Mouse (Mus musculus): ENCODE data around the gene Olfr1303. TPM values are rescaled to one million over a fixed set of nuclear protein-coding genes. Genes with fewer than 3 reads are reported as not detected.

The Olfr1303 gene
- polyA plus RNA-seq (2016; fragmentation: Nextera tagmentation; extraction: Ambion mirVana) = not detected in 2 replicates

- H3K4me1 ChIP-seq (replicated peaks) = no peaks in the 10 kb centered on the region
- H3K27me3 ChIP-seq (ENCODE audit: insufficient read depth, poor library complexity, severe bottlenecking) = no peaks in the 10 kb centered on the region
- no peaks in the 10 kb centered on the region for H3K9me3 ChIP-seq
- H3K4me3 ChIP-seq = no peak within 1 kb of the TSS
- no peak within 1 kb of the TSS for H3K27ac ChIP-seq
- DNase-seq (ENCODE audit: low spot score) = no peak
- 86% methylated on average over 2 of the region's 2 CpGs for WGBS
- H3K36me3 ChIP-seq = no peaks in the 10 kb centered on the region
Observed at GRCm38 (mm10) chr2:111820240-111820639, at the start of gene Olfr1303. Olfr1303 (minus strand) TSS chr2:111820340.

GRCm38 (mm10) chr2:111812936-111813335 is 7.2 kb downstream of the Olfr1303 start:
- no peaks in the 10 kb centered on the region for H3K36me3 ChIP-seq
- no peaks in the 10 kb centered on the region for H3K9me3 ChIP-seq
- H3K27ac ChIP-seq = no peak overlapping the region
- no peak overlapping the region for H3K4me3 ChIP-seq
- no peaks in the 10 kb centered on the region for H3K4me1 ChIP-seq (replicated peaks)
- H3K27me3 ChIP-seq (ENCODE audit: insufficient read depth, poor library complexity, severe bottlenecking) = no peaks in the 10 kb centered on the region
- DNase-seq (ENCODE audit: low spot score) = no peak

DNA sequence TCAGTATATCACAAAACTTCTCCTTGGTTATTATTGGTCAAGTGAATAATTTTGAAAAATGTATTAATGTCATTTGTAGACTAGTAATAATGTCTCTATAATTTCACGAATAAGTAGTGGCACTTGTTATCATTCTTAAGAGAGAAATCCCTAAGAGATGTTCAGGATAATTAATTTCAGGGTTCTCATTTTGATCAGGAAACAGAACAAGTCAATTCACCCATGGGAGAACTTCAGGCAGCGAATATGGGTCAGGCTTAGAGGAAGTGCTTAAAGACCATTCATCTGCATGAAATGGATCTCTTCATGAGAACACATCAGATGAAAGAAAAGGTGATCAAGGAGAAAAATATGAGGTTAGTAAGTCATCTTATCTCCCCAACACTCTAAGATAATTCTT is 43.0 kb downstream of the Olfr1303 start, which contains the start of gene Olfr1302:
Olfr1302 (plus strand) TSS at position 301 of the 400 bp plus-strand sequence.
- no peak within 1 kb of the TSS for H3K4me3 ChIP-seq
- no peak for DNase-seq (ENCODE audit: low spot score)
- 76% methylated on average over 2 of the region's 2 CpGs for WGBS
- H3K9me3 ChIP-seq = no peaks in the 10 kb centered on the region
- no peaks in the 10 kb centered on the region for H3K27me3 ChIP-seq (ENCODE audit: insufficient read depth, poor library complexity, severe bottlenecking)
- no peaks in the 10 kb centered on the region for H3K4me1 ChIP-seq (replicated peaks)
- H3K36me3 ChIP-seq = no peaks in the 10 kb centered on the region
- no peak within 1 kb of the TSS for H3K27ac ChIP-seq

Other genes starting within 250 kb of the Olfr1303 start
- not detected in 2 replicates for gene Olfr1297, start 193.8 kb downstream of the Olfr1303 start, polyA plus RNA-seq (2016; fragmentation: Nextera tagmentation; extraction: Ambion mirVana)
- not detected in 2 replicates for gene Olfr1298, start 171.1 kb downstream of the Olfr1303 start, polyA plus RNA-seq (2016; fragmentation: Nextera tagmentation; extraction: Ambion mirVana)
- gene Olfr1299, start 158.9 kb downstream of the Olfr1303 start, polyA plus RNA-seq (2016; fragmentation: Nextera tagmentation; extraction: Ambion mirVana) = not detected in 2 replicates
- not detected in 2 replicates for gene Olfr1301, start 69.3 kb downstream of the Olfr1303 start, polyA plus RNA-seq (2016; fragmentation: Nextera tagmentation; extraction: Ambion mirVana)
- not detected in 2 replicates for gene Olfr1302, start 42.9 kb downstream of the Olfr1303 start, polyA plus RNA-seq (2016; fragmentation: Nextera tagmentation; extraction: Ambion mirVana)
- gene Olfr1305, start 56.8 kb upstream of the Olfr1303 start, polyA plus RNA-seq (2016; fragmentation: Nextera tagmentation; extraction: Ambion mirVana) = not detected in 2 replicates
- not detected in 2 replicates for gene Olfr1306, start 95.9 kb upstream of the Olfr1303 start, polyA plus RNA-seq (2016; fragmentation: Nextera tagmentation; extraction: Ambion mirVana)
- gene Olfr1307, start 129.1 kb upstream of the Olfr1303 start, polyA plus RNA-seq (2016; fragmentation: Nextera tagmentation; extraction: Ambion mirVana) = not detected in 2 replicates
- gene Olfr1308, start 144.6 kb upstream of the Olfr1303 start, polyA plus RNA-seq (2016; fragmentation: Nextera tagmentation; extraction: Ambion mirVana) = not detected in 2 replicates
- not detected in 2 replicates for gene Olfr1309, start 169.9 kb upstream of the Olfr1303 start, polyA plus RNA-seq (2016; fragmentation: Nextera tagmentation; extraction: Ambion mirVana)
- not detected in 2 replicates for gene Olfr1310, start 192.4 kb upstream of the Olfr1303 start, polyA plus RNA-seq (2016; fragmentation: Nextera tagmentation; extraction: Ambion mirVana)
- gene Olfr1311, start 204.1 kb upstream of the Olfr1303 start, polyA plus RNA-seq (2016; fragmentation: Nextera tagmentation; extraction: Ambion mirVana) = not detected in 2 replicates
- gene Olfr1312, start 229.9 kb upstream of the Olfr1303 start, polyA plus RNA-seq (2016; fragmentation: Nextera tagmentation; extraction: Ambion mirVana) = not detected in 2 replicates

Data from hindbrain, embryonic 10.5 days (tissue).